Mouse (Mus musculus): Measurements from ENCODE around the gene Naa35. TPM values are rescaled to one million over a fixed set of nuclear protein-coding genes. Genes with fewer than 3 reads are reported as not detected.
A peak's percentile ranks its signal among the peaks of the same experiment; 100 is the strongest.

Naa35 gene
- polyA plus RNA-seq, 1 experiment from 2014 or later: 130 TPM

GRCm38 (mm10) chr13:59646674-59647244 lies 61.7 kb downstream of the Naa35 start:
- no peak overlapping the region for H3K4me2 ChIP-seq
- H3K9me3 ChIP-seq: no peaks in the 10 kb centered on the region
- H3K27ac ChIP-seq (replicated peaks): no peak overlapping the region
- 67% methylated on average over 11 of the region's 11 CpGs for WGBS
- no peaks in the 10 kb centered on the region for H3K4me1 ChIP-seq (replicated peaks)
- no peaks in the 10 kb centered on the region for H3K27me3 ChIP-seq
- peaks cover 63% of the 10 kb centered on the region for H3K36me3 ChIP-seq
- no peak for ATAC-seq (ENCODE audit: low read depth)
- H3K9ac ChIP-seq: no peak overlapping the region
- H3K4me3 ChIP-seq: no peak overlapping the region

GRCm38 (mm10) chr13:59647484-59647883 lies 62.4 kb downstream of the Naa35 start:
- Histone ChIP-seq H3K4me1 (replicated peaks) (peaks cover 6% of the 10 kb centered on the region), H3K27ac (replicated peaks) (no peak overlapping the region), H3K9me3 (no peaks in the 10 kb centered on the region), H3K36me3 (peaks cover 58% of the 10 kb centered on the region), H3K27me3 (no peaks in the 10 kb centered on the region), H3K4me3 (no peak overlapping the region), H3K4me2 (no peak overlapping the region), H3K9ac (no peak overlapping the region)
- 93% methylated on average over 6 of the region's 6 CpGs for WGBS
- no peak for ATAC-seq (ENCODE audit: low read depth)

GRCm38 (mm10) chr13:59648598-59648997 lies 63.5 kb downstream of the Naa35 start:
- peaks cover 17% of the 10 kb centered on the region for H3K4me1 ChIP-seq (replicated peaks)
- H3K27ac ChIP-seq (replicated peaks): no peak overlapping the region
- no peak overlapping the region for H3K4me3 ChIP-seq
- no peak for ATAC-seq (ENCODE audit: low read depth)
- H3K9ac ChIP-seq: no peak overlapping the region
- peaks cover 50% of the 10 kb centered on the region for H3K36me3 ChIP-seq
- H3K4me2 ChIP-seq: no peak overlapping the region
- H3K27me3 ChIP-seq: no peaks in the 10 kb centered on the region
- 89% methylated on average over 6 of the region's 6 CpGs for WGBS
- H3K9me3 ChIP-seq: no peaks in the 10 kb centered on the region

GRCm38 (mm10) chr13:59649781-59650180 lies 64.7 kb downstream of the Naa35 start:
- Histone ChIP-seq H3K27ac (replicated peaks) (no peak overlapping the region), H3K36me3 (peaks cover 48% of the 10 kb centered on the region), H3K9me3 (no peaks in the 10 kb centered on the region), H3K27me3 (no peaks in the 10 kb centered on the region), H3K4me3 (no peak overlapping the region), H3K4me1 (replicated peaks) (peaks cover 28% of the 10 kb centered on the region), H3K9ac (no peak overlapping the region), H3K4me2 (no peak overlapping the region)
- WGBS: 86% methylated on average over 5 of the region's 5 CpGs
- ATAC-seq (ENCODE audit: low read depth): no peak

- Histone ChIP-seq H3K9me3 (no peaks in the 10 kb centered on the region), H3K9ac (no peak overlapping the region), H3K27me3 (no peaks in the 10 kb centered on the region), H3K4me2 (no peak overlapping the region), H3K36me3 (peaks cover 23% of the 10 kb centered on the region), H3K4me3 (no peak overlapping the region), H3K27ac (replicated peaks) (peak overlapping the region; percentile 61), H3K4me1 (replicated peaks) (peaks cover 41% of the 10 kb centered on the region)
- no peak; the same call in 1 of the 2 replicates for ATAC-seq (ENCODE audit: low read depth)
- WGBS: 28% methylated on average over 5 of the region's 5 CpGs
Measured at GRCm38 (mm10) chr13:59652651-59653050, 67.6 kb downstream of the Naa35 start.

GRCm38 (mm10) chr13:59653136-59653535 lies 68.1 kb downstream of the Naa35 start:
- Histone ChIP-seq H3K27me3 (no peaks in the 10 kb centered on the region), H3K4me2 (no peak overlapping the region), H3K4me1 (replicated peaks) (peaks cover 41% of the 10 kb centered on the region), H3K9ac (no peak overlapping the region), H3K27ac (replicated peaks) (peak overlapping the region; percentile 61; the same call in 1 of the 2 replicates), H3K4me3 (no peak overlapping the region), H3K9me3 (no peaks in the 10 kb centered on the region), H3K36me3 (peaks cover 21% of the 10 kb centered on the region)
- 67% methylated on average over 3 of the region's 3 CpGs for WGBS
- no peak for ATAC-seq (ENCODE audit: low read depth)

GRCm38 (mm10) chr13:59654465-59654864 lies 69.4 kb downstream of the Naa35 start:
- no peak for ATAC-seq (ENCODE audit: low read depth)
- no peaks in the 10 kb centered on the region for H3K27me3 ChIP-seq
- no peak overlapping the region for H3K27ac ChIP-seq (replicated peaks)
- 89% methylated on average over 5 of the region's 5 CpGs for WGBS
- no peak overlapping the region for H3K9ac ChIP-seq
- H3K9me3 ChIP-seq: no peaks in the 10 kb centered on the region
- H3K36me3 ChIP-seq: peaks cover 18% of the 10 kb centered on the region
- no peak overlapping the region for H3K4me2 ChIP-seq
- peaks cover 41% of the 10 kb centered on the region for H3K4me1 ChIP-seq (replicated peaks)
- H3K4me3 ChIP-seq: no peak overlapping the region

GRCm38 (mm10) chr13:59655718-59656315 lies 70.8 kb downstream of the Naa35 start:
- no peak for ATAC-seq (ENCODE audit: low read depth)
- H3K9ac ChIP-seq: no peak overlapping the region
- 92% methylated on average over 15 of the region's 15 CpGs for WGBS
- no peak overlapping the region for H3K4me3 ChIP-seq
- no peak overlapping the region for H3K27ac ChIP-seq (replicated peaks)
- peaks cover 23% of the 10 kb centered on the region for H3K36me3 ChIP-seq
- no peaks in the 10 kb centered on the region for H3K9me3 ChIP-seq
- H3K4me2 ChIP-seq: no peak overlapping the region
- H3K4me1 ChIP-seq (replicated peaks): peaks cover 41% of the 10 kb centered on the region
- H3K27me3 ChIP-seq: no peaks in the 10 kb centered on the region

GRCm38 (mm10) chr13:59656316-59656832 lies 71.3 kb downstream of the Naa35 start:
- ATAC-seq (ENCODE audit: low read depth): no peak
- H3K4me3 ChIP-seq: no peak overlapping the region
- no peak overlapping the region for H3K4me2 ChIP-seq
- no peak overlapping the region for H3K9ac ChIP-seq
- H3K36me3 ChIP-seq: peaks cover 27% of the 10 kb centered on the region
- no peaks in the 10 kb centered on the region for H3K9me3 ChIP-seq
- WGBS: 58% methylated on average over 10 of the region's 10 CpGs
- H3K27ac ChIP-seq (replicated peaks): peak overlapping the region; percentile 71
- H3K27me3 ChIP-seq: no peaks in the 10 kb centered on the region
- H3K4me1 ChIP-seq (replicated peaks): peaks cover 41% of the 10 kb centered on the region

GRCm38 (mm10) chr13:59656975-59657388 lies 71.9 kb downstream of the Naa35 start:
- Histone ChIP-seq H3K4me3 (no peak overlapping the region), H3K9ac (no peak overlapping the region; the same call in 1 of the 2 replicates), H3K27ac (replicated peaks) (peak overlapping the region; percentile 71), H3K36me3 (peaks cover 33% of the 10 kb centered on the region), H3K9me3 (no peaks in the 10 kb centered on the region), H3K27me3 (no peaks in the 10 kb centered on the region), H3K4me1 (replicated peaks) (peaks cover 41% of the 10 kb centered on the region), H3K4me2 (no peak overlapping the region)
- 13% methylated on average over 4 of the region's 4 CpGs for WGBS
- ATAC-seq (ENCODE audit: low read depth): no peak

- peaks cover 41% of the 10 kb centered on the region for H3K36me3 ChIP-seq
- no peaks in the 10 kb centered on the region for H3K27me3 ChIP-seq
- H3K27ac ChIP-seq (replicated peaks): no peak overlapping the region
Measured at GRCm38 (mm10) chr13:59657781-59658180, 72.7 kb downstream of the Naa35 start.

GRCm38 (mm10) chr13:59660371-59660770 lies 75.3 kb downstream of the Naa35 start:
- H3K4me2 ChIP-seq: no peak overlapping the region
- H3K4me3 ChIP-seq: no peak overlapping the region
- H3K36me3 ChIP-seq: peaks cover 66% of the 10 kb centered on the region
- H3K9me3 ChIP-seq: no peaks in the 10 kb centered on the region
- WGBS: 98% methylated on average over 3 of the region's 3 CpGs
- no peaks in the 10 kb centered on the region for H3K27me3 ChIP-seq
- no peak for ATAC-seq (ENCODE audit: low read depth)
- no peak overlapping the region for H3K27ac ChIP-seq (replicated peaks)
- H3K4me1 ChIP-seq (replicated peaks): peaks cover 13% of the 10 kb centered on the region
- H3K9ac ChIP-seq: no peak overlapping the region

More at GRCm38 (mm10) chr13:59657781-59658180, 72.7 kb downstream of the Naa35 start:
- Histone ChIP-seq H3K4me2 (no peak overlapping the region), H3K9ac (no peak overlapping the region), H3K9me3 (no peaks in the 10 kb centered on the region), H3K4me3 (no peak overlapping the region), H3K4me1 (replicated peaks) (peaks cover 33% of the 10 kb centered on the region)
- 80% methylated on average over 5 of the region's 5 CpGs for WGBS
- no peak for ATAC-seq (ENCODE audit: low read depth)
